Mouse (Mus musculus): ENCODE measurements around the gene Acer3. TPM values are rescaled to one million over a fixed set of nuclear protein-coding genes. Genes with fewer than 3 reads are reported as not detected.

Acer3 gene
- polyA plus RNA-seq, 1 experiment: 22.0 TPM

DNA sequence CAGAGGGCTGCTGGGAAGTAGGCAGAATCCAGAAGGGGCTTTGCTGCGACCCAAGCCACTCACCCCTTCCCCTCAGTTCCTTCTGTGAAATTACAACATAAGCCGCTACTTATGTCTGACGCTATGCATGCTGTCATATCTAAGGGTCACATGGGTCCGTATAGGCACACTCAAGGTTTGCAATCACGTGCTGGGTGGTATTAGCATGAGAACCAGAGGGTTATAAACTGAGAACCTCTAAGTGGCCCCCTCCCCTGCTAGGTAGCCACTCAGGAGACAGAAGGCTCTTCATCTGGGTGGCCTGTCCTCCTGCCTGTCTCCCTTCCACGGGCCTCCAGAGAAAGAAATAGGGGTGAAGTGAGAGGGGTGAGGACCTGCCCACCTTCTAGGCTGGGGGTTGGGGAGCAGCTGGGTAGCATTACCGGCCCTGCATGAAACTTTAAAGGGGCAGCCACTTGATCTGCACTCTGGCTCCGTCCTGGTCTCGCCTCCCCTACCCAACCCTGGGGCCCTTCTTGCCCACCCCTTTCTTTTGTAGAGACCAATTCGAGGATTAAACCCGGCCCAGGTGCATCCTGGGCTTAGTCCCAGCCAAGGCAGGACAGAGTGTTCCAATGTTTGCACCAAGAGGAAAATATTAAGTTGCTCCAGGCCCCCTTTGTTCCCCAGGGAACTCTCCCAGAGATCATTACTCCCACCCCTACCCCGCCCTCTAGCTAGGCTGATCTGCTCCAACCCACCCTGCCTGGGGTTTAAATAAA, 33.3 kb upstream of the Acer3 start:
- Histone ChIP-seq H3K4me3 (replicated peaks; ENCODE audit: extremely low read depth, low read depth, low read length) (no peak overlapping the region), H3K4me1 (ENCODE audit: control insufficient read depth, insufficient read depth, low read length) (no peaks in the 10 kb centered on the region)
- TF ChIP-seq POLR2A (IDR thresholded peaks at IDR 0.05; ENCODE audit: borderline replicate concordance, extremely low read depth, low read depth, low read length) (no peak), CTCF (IDR thresholded peaks at IDR 0.05; ENCODE audit: insufficient read depth, low read length) (no peak)
- DNase-seq: no peak
- WGBS: 60% methylated on average over 12 of the region's 12 CpGs

DNA sequence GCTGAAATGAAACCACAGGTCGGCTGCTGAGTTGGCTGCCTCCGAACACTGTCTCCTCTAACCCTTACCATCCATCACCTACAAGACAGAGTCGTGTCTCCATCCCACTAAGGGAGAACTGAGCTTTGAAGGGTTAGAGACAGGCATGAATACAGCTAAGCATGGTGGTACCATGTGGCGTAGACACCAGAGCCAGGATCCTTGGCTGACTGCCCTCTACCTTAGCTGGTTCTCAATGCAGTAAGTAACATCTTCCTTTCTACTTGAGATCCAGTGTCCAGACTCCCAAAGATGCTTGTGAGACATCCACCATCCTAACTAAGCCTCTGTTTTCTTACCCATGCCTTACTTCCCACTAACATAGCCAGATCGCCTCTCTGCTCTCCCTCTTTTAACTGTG, 32.6 kb upstream of the Acer3 start:
- WGBS: 86% methylated on average over 5 of the region's 5 CpGs
- no peak for DNase-seq
- no peaks in the 10 kb centered on the region for H3K4me1 ChIP-seq (ENCODE audit: control insufficient read depth, insufficient read depth, low read length)
- TF ChIP-seq CTCF (IDR thresholded peaks at IDR 0.05; ENCODE audit: insufficient read depth, low read length): no peak
- TF ChIP-seq POLR2A (IDR thresholded peaks at IDR 0.05; ENCODE audit: borderline replicate concordance, extremely low read depth, low read depth, low read length): no peak
- H3K4me3 ChIP-seq (replicated peaks; ENCODE audit: extremely low read depth, low read depth, low read length): no peak overlapping the region

DNA sequence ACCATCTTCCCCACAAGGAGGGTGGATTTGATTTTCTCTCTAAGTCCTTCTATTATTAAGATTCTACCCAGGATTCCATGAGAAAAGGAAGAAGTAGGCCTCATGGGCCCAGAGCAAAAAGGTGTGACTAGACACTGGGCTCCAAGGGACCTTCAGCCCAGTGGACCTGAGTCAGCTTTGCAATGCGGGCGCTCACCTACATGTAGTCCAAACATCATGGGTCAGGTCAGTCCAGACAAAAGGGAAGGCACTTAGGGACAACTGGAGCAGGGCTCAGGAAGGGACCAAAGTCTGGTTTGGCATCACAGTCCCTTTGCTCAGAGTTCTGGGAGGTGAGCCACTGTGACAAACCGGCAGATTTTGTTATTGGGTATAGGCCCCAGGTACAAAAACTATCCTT, 30.5 kb upstream of the Acer3 start:
- 94% methylated on average over 3 of the region's 3 CpGs for WGBS
- DNase-seq: no peak
- no peaks in the 10 kb centered on the region for H3K4me1 ChIP-seq (ENCODE audit: control insufficient read depth, insufficient read depth, low read length)
- no peak for TF ChIP-seq POLR2A (IDR thresholded peaks at IDR 0.05; ENCODE audit: borderline replicate concordance, extremely low read depth, low read depth, low read length)
- no peak for TF ChIP-seq CTCF (IDR thresholded peaks at IDR 0.05; ENCODE audit: insufficient read depth, low read length)
- H3K4me3 ChIP-seq (replicated peaks; ENCODE audit: extremely low read depth, low read depth, low read length): no peak overlapping the region

DNA sequence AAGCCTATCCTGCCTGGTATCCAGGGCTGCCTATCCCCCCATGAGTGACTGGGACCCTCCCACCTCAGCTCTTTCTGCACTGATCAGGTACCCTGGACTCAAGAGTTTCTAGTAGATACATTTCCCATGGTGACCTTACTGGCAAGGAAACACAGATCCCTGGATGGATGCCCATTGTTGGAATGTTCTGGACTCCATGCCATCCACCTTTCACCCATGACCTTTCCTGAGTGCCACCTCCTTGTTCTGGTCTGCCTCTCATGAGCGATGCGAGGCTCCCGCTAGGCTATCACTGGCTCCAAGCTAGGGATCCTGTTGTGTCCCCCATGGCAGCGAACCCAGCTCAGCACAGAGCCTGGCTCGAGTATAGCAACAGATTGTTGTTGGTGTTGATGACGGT, 28.8 kb upstream of the Acer3 start:
- 89% methylated on average over 6 of the region's 6 CpGs for WGBS
- no peak for DNase-seq
- TF ChIP-seq POLR2A (IDR thresholded peaks at IDR 0.05; ENCODE audit: borderline replicate concordance, extremely low read depth, low read depth, low read length) (no peak), CTCF (IDR thresholded peaks at IDR 0.05; ENCODE audit: insufficient read depth, low read length) (no peak)

DNA sequence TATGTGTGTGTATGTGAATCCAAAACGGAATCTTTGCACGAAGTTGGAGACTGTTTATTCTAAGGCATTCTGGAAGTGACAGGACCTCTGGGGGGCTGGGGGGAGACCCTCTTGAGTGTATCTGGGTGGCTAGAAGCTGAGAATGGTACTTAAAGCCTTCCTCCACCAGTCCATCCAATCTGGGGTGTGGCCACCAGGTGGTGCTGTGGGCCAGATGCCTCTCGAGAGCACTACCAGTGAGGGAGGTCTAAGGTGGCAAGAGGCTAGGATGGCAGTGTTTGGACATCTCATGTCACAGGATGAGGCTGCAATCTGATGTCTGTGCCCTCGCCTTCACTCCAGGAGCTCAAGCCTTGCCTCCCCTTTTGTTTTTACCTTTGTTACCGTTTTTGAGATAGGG, 28.1 kb upstream of the Acer3 start:
- peak; percentile 84 for DNase-seq
- no peaks in the 10 kb centered on the region for H3K4me1 ChIP-seq (ENCODE audit: control insufficient read depth, insufficient read depth, low read length)
- 16% methylated on average over 5 of the region's 5 CpGs for WGBS
- H3K4me3 ChIP-seq (replicated peaks; ENCODE audit: extremely low read depth, low read depth, low read length): no peak overlapping the region
- TF ChIP-seq POLR2A (IDR thresholded peaks at IDR 0.05; ENCODE audit: borderline replicate concordance, extremely low read depth, low read depth, low read length): no peak
- TF ChIP-seq CTCF (IDR thresholded peaks at IDR 0.05; ENCODE audit: insufficient read depth, low read length): peak; percentile 98

More for the DNA sequence above, 28.8 kb upstream of the Acer3 start:
- Histone ChIP-seq H3K4me3 (replicated peaks; ENCODE audit: extremely low read depth, low read depth, low read length) (no peak overlapping the region), H3K4me1 (ENCODE audit: control insufficient read depth, insufficient read depth, low read length) (no peaks in the 10 kb centered on the region)

DNA sequence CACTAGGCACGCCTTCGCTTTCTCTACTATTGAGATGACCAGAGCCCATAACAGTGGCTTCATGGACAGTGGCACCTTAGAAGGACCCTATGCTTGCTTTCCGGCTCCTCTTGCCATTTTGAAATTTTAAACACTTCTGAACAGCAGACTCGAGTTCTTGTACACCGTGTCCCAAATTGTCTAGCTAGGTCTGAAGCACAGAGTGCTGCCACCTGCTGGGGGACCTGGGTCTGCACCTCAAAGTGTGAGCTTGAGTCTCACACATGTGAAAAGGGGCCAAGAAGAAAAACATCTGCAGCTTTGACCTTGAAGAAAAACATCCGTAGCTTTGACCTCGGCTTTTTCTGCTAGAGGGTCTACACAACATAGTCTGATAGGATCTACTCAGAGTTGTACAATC, 27.0 kb upstream of the Acer3 start:
- no peak for TF ChIP-seq POLR2A (IDR thresholded peaks at IDR 0.05; ENCODE audit: borderline replicate concordance, extremely low read depth, low read depth, low read length)
- TF ChIP-seq CTCF (IDR thresholded peaks at IDR 0.05; ENCODE audit: insufficient read depth, low read length): peak; percentile 93
- WGBS: 40% methylated on average over 7 of the region's 7 CpGs
- Histone ChIP-seq H3K4me3 (replicated peaks; ENCODE audit: extremely low read depth, low read depth, low read length) (no peak overlapping the region), H3K4me1 (ENCODE audit: control insufficient read depth, insufficient read depth, low read length) (no peaks in the 10 kb centered on the region)
- peak; percentile 72 for DNase-seq

DNA sequence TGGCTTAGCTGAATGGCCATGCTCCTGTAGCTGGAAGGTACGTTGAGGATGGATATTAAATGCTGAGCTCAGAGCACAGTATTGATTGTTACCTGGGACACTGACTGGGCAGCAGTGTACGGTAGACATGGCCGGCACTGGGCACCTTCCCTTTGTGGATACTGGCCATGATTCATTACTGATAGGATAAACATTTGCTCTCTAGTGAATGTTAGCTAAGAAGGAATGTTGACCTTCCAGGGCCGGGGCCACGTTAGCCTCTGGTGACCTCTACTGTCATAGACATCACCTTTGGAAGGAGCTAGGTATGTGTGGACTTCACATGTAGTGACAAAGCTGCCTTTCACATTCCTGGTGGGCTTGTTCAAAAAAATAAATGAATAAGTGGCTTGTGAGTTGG, 26.5 kb upstream of the Acer3 start:
- TF ChIP-seq POLR2A (IDR thresholded peaks at IDR 0.05; ENCODE audit: borderline replicate concordance, extremely low read depth, low read depth, low read length) (no peak), CTCF (IDR thresholded peaks at IDR 0.05; ENCODE audit: insufficient read depth, low read length) (no peak)
- H3K4me1 ChIP-seq (ENCODE audit: control insufficient read depth, insufficient read depth, low read length): no peaks in the 10 kb centered on the region
- WGBS: 42% methylated on average over 5 of the region's 5 CpGs
- no peak for DNase-seq
- no peak overlapping the region for H3K4me3 ChIP-seq (replicated peaks; ENCODE audit: extremely low read depth, low read depth, low read length)

DNA sequence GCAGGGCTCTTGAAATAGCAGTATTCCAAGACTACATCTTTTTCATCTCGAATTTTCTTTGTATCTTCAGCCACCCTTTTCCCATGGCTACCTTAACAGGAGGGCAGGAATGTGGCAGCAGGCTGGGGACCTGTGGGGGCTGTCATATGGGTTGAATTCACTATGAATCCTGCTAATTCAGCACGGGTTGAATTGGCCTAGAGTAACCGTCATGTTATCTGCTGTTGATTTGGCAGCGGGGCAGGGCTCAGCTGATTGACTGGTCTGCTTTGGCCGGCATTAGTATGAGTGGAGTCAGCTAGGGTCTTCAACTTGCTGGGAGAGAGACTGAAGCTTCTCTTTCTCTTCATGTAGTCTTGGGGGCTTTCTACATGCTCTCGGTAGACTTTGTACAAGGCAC, 24.0 kb upstream of the Acer3 start:
- no peak for DNase-seq
- no peak overlapping the region for H3K4me3 ChIP-seq (replicated peaks; ENCODE audit: extremely low read depth, low read depth, low read length)
- H3K4me1 ChIP-seq (ENCODE audit: control insufficient read depth, insufficient read depth, low read length): peaks cover 4% of the 10 kb centered on the region; the same call in 1 of the 2 replicates
- 59% methylated on average over 6 of the region's 6 CpGs for WGBS
- TF ChIP-seq CTCF (IDR thresholded peaks at IDR 0.05; ENCODE audit: insufficient read depth, low read length) (no peak), POLR2A (IDR thresholded peaks at IDR 0.05; ENCODE audit: borderline replicate concordance, extremely low read depth, low read depth, low read length) (no peak)

DNA sequence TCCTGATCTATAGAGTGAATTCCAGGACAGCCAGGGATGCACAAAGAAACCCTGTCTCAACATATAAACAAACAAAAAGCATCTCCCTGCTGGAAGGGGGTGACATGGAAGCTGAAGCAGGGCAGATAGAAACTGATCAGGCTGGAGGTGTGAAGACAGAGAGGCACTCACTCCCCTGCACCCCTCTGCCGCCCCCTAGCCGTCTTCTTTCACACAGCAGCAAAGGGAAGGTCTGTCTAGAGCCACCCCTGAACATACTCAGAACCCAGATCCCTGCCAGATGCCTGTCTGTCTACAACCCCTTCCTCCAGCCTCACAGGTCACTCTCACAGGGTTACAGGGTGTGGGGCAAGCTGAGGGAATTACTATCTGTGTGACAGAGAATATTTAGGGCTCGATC, 23.4 kb upstream of the Acer3 start:
- peak; percentile 53 for DNase-seq
- TF ChIP-seq POLR2A (IDR thresholded peaks at IDR 0.05; ENCODE audit: borderline replicate concordance, extremely low read depth, low read depth, low read length): no peak
- TF ChIP-seq CTCF (IDR thresholded peaks at IDR 0.05; ENCODE audit: insufficient read depth, low read length): peak; percentile 70
- 20% methylated on average over 3 of the region's 3 CpGs for WGBS
- Histone ChIP-seq H3K4me1 (ENCODE audit: control insufficient read depth, insufficient read depth, low read length) (peaks cover 4% of the 10 kb centered on the region; the same call in 1 of the 2 replicates), H3K4me3 (replicated peaks; ENCODE audit: extremely low read depth, low read depth, low read length) (no peak overlapping the region)

DNA sequence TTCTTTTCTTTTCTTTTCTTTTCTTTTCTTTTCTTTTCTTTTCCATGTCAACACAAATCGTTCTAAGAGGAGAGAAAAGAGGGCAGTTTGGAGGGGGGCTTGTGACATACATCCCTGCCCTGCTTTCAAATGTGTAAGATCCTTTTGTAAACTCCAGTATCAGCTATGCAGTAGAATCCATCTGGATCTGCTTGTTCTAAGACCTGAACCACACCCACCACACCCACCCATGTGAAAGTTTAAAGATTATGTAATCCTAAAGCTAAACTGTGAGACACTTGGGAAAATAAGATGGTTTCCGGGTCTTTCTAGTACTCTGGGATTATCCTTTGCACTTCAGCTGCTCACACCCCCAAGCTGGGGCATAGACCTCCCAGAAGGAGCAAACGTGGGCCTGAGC, 21.2 kb upstream of the Acer3 start:
- no peak for TF ChIP-seq POLR2A (IDR thresholded peaks at IDR 0.05; ENCODE audit: borderline replicate concordance, extremely low read depth, low read depth, low read length)
- no peak for TF ChIP-seq CTCF (IDR thresholded peaks at IDR 0.05; ENCODE audit: insufficient read depth, low read length)

More for the DNA sequence above, 21.2 kb upstream of the Acer3 start:
- 69% methylated on average over 3 of the region's 3 CpGs for WGBS
- Histone ChIP-seq H3K4me1 (ENCODE audit: control insufficient read depth, insufficient read depth, low read length) (peaks cover 4% of the 10 kb centered on the region; the same call in 1 of the 2 replicates), H3K4me3 (replicated peaks; ENCODE audit: extremely low read depth, low read depth, low read length) (no peak overlapping the region)
- no peak for DNase-seq
